18 mouse cellular contexts compared by ENCODE assay signal in genomic region chr4:114346884-114347283, GRCm38 (mm10). TPM values are rescaled to one million over a fixed set of nuclear protein-coding genes. Genes with fewer than 3 reads are reported as not detected.
"Had no signal": no experiment of that assay in that cellular context is flagged by ENCODE, and none has a peak within 500 bp of the region (broad histone marks: within the 10 kb centered on the region; RNA-seq: fewer than 3 reads in every experiment).

No protein-coding gene starts in this region.

- H3K4me1 ChIP-seq: midbrain, embryonic 10.5 days; midbrain, embryonic 12.5 days; neural tube, embryonic 13.5 days; neural tube, embryonic 15.5 days had no signal

- H3K36me3 ChIP-seq: midbrain, embryonic 10.5 days; midbrain, embryonic 12.5 days; neural tube, embryonic 13.5 days; neural tube, embryonic 15.5 days had no signal

- H3K4me3 ChIP-seq: midbrain, embryonic 10.5 days; midbrain, embryonic 12.5 days; myocyte; neural tube, embryonic 13.5 days; neural tube, embryonic 15.5 days had no signal

- H3K27me3 ChIP-seq: midbrain, embryonic 12.5 days; neural tube, embryonic 13.5 days; neural tube, embryonic 15.5 days had no signal

- H3K9ac ChIP-seq: lung, embryonic 14.5 days; midbrain, embryonic 12.5 days; neural tube, embryonic 13.5 days; neural tube, embryonic 15.5 days had no signal

- H3K27ac ChIP-seq: midbrain, embryonic 10.5 days; midbrain, embryonic 12.5 days; neural tube, embryonic 13.5 days; neural tube, embryonic 15.5 days had no signal

- H3K9me3 ChIP-seq: midbrain, embryonic 10.5 days; midbrain, embryonic 12.5 days; neural tube, embryonic 13.5 days; neural tube, embryonic 15.5 days had no signal

- DNase-seq: lung, embryonic 14.5 days; lung, postnatal 10 days; lung, postnatal 4 days; midbrain, embryonic 14.5 days; retina, postnatal 1 day; right cerebral cortex, adult 18-20 months; right cerebral cortex, postnatal 25 days; right cerebral cortex, postnatal 4 days; spleen, adult 18-20 months; thymus, adult 18-20 months; thymus, postnatal 14 days; thymus, postnatal 36 days had no signal

RNA-seq across cellular contexts. Expression of gene Trabd2b, which starts 59.6 kb away (rescaled TPM):
- total RNA-seq: megakaryocyte-erythroid progenitor cell, adult 5-6 weeks had no signal
